Mouse (Mus musculus): ENCODE results near the gene Hist1h2ae.
"Not testable (repeated sequence)": the region's sequence is repeated elsewhere in the genome, so short reads cannot be mapped to it uniquely, and the experiment has no call there.

Gene Hist1h2ae

GRCm38 (mm10) chr13:23562699-23563462 is 8.1 kb downstream of the Hist1h2ae start:
- DNase-seq (ENCODE audit: low read depth, low spot score), result peak; percentile 90

DNA sequence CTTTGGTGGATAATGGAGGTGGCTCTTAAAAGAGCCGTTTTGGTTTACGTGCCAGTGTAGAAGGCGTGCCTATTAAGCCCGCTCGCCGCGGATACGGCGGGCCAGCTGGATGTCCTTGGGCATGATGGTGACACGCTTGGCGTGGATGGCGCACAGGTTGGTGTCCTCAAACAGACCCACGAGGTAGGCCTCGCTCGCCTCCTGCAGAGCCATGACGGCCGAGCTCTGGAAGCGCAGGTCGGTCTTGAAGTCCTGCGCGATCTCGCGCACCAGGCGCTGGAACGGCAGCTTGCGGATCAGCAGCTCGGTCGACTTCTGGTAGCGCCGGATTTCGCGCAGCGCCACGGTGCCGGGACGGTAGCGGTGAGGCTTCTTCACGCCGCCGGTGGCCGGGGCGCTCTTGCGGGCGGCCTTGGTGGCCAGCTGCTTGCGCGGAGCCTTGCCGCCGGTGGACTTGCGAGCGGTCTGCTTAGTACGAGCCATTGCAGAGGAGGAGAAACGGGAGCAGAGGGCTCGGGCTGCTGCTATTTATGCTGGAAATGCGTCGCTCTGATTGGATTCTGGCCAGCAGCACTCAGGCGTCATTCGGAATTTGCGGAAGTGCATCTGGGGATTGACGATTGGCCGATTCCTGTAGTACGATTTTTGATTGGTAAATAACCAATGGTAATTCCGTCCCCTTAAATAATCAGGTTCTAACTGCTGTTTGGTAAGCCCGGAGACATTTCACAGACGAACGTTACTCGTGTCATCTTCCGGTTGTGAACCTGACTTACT is 8.9 kb downstream of the Hist1h2ae start, which contains the start of gene Hist1h3e:
TSS of gene Hist1h3e (minus strand) at position 487 of the 777 bp plus-strand sequence.
- DNase-seq (ENCODE audit: low read depth, low spot score), result peak; percentile 96

DNA sequence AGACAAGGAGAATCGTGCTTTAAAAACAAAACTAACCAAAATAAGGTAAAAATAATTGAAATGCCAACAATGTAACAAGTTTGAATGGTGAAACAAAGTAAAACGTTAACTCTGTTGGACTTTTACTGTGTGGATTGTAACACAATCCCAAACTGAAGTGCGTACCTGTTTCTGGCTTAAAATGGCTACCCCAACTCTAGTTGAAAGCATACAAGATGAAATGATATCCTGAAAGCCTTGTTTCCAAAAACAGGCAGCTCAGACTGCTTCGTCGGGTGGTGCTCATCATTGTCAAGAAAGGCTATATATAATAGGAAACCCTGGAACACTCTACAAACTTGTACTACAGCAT is 9.5 kb downstream of the Hist1h2ae start:
- not testable (repeated sequence) for DNase-seq (ENCODE audit: low read depth, low spot score)

DNA sequence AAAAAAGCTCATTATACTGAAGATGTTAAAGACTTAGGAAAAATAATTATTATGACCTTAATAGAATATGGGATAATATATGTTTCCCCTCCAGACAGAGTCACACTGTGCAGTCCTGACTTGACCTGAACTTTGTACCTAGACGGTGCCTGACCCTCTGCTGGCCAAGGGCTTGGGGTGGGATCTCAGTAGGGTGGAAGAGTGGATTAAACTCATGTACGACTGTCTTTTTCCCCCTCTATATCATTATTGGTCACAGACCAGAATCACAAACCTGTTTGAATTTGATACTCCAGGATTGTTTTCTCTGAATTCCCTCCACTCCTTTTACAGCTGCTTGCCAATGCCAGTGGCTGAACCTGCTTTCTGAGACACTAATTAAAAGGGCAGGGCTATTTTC is 10.3 kb downstream of the Hist1h2ae start:
- not testable (repeated sequence) for DNase-seq (ENCODE audit: low read depth, low spot score)

DNA sequence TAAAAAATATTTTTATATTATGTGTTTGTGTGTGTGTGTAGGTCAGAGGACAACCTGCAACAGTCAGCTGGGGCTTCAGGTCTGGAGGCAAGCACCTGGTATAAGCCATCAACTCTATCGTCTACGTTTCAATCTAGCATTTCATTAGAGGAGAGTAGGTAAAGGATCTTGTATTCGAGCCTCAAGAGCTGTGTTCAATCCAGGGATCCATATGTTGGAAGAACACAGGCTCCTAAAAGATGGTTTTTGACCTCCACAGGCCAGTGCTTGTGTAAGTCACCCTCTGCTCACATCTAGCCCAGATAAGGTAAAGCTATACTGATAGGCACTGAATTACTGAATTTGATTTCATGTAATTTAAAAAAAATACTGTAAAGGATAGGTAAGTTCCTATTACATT is 14.1 kb downstream of the Hist1h2ae start:
- no peak for DNase-seq (ENCODE audit: low read depth, low spot score)

DNA sequence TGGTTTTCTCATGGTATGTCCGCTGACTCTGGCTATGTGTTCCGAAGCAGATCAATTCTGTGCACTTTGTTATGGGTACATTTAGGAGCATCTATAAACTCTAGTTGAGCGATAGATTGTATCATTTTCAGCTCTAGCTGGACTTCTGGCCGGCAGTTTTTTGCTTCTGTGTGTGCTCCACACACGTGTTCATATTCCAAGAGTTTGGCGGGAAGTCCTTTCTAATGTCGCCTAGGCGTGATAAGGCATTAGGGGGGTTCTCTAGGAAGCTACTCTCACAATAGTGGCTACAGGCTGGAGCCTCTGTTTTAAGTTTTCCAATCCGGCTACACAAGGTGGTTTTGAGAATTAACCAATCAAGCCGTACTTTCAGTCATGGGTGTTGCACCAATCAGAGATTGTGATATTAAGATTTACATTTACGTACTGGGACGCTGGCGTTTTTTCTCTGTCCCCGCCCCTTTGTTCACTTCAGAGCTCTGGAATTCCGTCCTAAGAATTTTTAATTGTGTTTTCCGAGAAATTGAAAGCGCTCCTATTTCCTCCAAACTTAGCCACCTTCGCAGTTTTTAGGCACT is 15.1 kb downstream of the Hist1h2ae start:
- peak; percentile 96 for DNase-seq (ENCODE audit: low read depth, low spot score)

DNA sequence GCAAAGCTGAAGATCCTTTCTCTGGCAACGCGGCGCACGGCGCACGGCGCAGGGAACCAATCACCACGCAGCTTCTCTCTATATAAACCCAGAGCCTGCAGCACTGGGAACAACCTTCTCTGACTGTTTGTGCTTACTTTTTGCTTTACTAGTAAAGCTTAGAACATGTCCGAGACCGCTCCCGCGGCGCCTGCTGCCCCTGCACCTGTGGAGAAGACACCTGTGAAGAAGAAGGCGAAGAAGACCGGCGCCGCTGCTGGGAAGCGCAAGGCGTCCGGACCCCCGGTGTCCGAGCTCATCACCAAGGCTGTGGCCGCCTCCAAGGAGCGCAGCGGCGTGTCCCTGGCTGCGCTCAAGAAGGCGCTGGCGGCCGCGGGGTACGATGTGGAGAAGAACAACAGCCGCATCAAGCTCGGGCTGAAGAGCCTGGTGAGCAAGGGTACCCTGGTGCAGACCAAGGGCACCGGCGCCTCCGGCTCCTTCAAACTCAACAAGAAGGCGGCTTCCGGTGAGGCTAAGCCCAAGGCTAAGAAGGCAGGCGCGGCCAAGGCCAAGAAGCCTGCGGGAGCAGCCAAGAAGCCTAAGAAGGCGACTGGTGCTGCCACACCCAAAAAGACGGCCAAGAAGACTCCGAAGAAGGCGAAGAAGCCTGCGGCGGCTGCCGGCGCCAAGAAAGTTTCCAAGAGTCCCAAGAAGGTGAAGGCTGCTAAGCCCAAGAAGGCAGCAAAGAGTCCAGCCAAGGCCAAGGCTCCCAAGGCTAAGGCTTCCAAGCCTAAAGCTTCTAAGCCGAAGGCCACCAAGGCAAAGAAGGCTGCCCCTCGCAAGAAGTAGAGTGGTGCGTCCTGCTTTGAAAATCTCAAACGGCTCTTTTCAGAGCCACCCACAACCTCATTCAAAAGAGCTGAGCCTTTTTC is 15.8 kb downstream of the Hist1h2ae start:
- peak; percentile 93 for DNase-seq (ENCODE audit: low read depth, low spot score)

DNA sequence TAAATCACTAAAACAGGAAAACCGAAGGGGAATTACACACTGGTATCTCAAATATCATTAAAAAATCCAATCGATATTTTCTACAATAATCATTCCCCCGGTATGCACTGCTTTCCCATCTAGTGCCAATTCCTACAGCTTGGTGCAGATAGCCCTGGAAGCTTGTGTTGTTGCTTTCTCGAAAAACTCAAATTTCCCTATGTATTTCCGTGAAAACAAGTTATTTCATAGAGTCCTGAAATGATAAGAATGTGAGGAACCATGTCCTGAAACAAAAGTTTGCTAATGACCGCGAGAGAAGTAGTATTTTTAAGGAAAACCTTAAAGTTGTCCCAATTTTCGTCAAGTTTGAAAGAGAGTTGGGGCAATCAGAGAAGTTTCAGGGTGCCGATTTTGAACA is 16.6 kb downstream of the Hist1h2ae start:
- DNase-seq (ENCODE audit: low read depth, low spot score), result peak; percentile 46

GRCm38 (mm10) chr13:23552962-23553361 is 18.1 kb downstream of the Hist1h2ae start, which contains the start of gene Hist1h1d:
Gene Hist1h1d (plus strand): TSS chr13:23553262.
- DNase-seq (ENCODE audit: low read depth, low spot score), result no peak

GRCm38 (mm10) chr13:23551931-23552914 is 18.8 kb downstream of the Hist1h2ae start:
- DNase-seq (ENCODE audit: low read depth, low spot score), result no peak

DNA sequence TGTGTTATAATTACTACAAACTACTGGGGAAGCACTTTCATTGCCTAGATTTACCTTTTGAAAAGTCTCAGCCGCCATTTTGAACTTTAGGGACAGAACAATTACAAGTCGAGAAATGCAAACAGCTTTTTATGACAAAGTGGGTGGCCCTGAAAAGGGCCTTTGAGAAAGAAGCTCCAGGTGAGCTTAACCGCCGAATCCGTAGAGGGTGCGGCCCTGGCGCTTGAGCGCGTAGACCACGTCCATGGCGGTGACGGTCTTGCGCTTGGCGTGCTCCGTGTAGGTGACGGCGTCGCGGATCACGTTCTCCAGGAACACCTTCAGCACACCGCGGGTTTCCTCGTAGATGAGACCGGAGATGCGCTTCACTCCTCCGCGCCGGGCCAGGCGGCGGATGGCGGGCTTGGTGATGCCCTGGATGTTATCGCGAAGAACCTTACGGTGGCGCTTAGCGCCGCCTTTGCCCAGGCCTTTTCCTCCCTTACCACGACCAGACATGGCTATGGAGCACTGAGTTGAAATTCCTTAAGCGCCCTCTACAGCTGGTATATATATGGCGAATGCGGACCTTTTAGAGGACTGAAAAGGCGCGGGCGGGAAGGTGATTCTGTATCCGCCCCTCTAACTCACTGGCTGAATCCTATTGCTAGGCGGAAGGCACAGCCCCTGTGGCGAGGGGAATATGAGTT is 19.7 kb downstream of the Hist1h2ae start, which contains the start of gene Hist1h4f:
TSS of gene Hist1h4f (minus strand) at position 503 of the 689 bp plus-strand sequence.
- peak; percentile 98 for DNase-seq (ENCODE audit: low read depth, low spot score)

DNA sequence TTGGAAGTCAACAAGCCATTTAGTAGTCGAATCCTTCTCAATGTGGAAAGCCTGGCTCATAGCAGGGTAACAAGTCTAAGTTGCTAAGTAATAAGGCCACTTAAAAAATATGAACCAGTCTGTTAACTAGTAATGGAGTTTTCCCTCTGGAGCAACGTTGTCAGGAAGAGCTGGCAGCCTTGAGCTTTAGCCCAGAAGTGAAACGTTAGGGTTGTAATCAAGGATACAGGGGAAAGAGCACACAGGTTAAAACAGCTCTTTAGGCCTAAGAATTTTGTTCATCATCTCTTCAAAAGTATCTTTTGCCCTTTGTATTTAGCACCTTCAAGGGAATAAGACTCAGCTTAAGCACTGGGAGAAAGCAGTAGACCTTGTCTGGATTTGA is 20.3 kb downstream of the Hist1h2ae start:
- peak; percentile 69 for DNase-seq (ENCODE audit: low read depth, low spot score)

DNA sequence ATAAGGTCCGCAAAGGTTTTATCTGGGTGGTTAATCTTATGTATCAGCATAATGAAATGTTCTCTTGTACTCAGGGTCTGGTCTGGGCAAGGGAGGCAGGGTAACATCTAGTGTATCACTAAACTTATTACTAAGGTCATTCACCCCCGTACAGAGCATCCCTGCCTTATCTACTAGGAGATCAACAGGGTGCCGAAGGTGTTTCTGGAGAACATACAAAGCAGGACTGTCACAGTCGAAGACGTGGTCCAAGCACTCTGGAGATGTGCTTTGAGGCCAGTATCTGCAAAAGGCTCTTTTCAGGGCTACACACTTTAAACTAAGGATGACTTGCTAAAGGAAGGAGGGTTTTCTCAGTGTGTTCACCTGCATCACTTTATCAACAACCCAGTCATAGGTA is 24.3 kb downstream of the Hist1h2ae start:
- DNase-seq (ENCODE audit: low read depth, low spot score), result no peak

- DNase-seq (ENCODE audit: low read depth, low spot score), result not testable (repeated sequence)
Observed at GRCm38 (mm10) chr13:23544787-23545120, 26.3 kb downstream of the Hist1h2ae start.

GRCm38 (mm10) chr13:23543965-23544786 is 26.8 kb downstream of the Hist1h2ae start, which contains the start of gene Hist1h3f:
Gene Hist1h3f (plus strand): TSS chr13:23544052.
- peak; percentile 96 for DNase-seq (ENCODE audit: low read depth, low spot score)

GRCm38 (mm10) chr13:23542999-23543607 is 27.9 kb downstream of the Hist1h2ae start, which contains the start of gene Hist1h2bh:
Gene Hist1h2bh (minus strand): TSS chr13:23543392.
- DNase-seq (ENCODE audit: low read depth, low spot score), result peak; percentile 98

GRCm38 (mm10) chr13:23542225-23542980 is 28.6 kb downstream of the Hist1h2ae start:
- DNase-seq (ENCODE audit: low read depth, low spot score), result peak; percentile 62
